Mouse (Mus musculus): ENCODE results near the gene Lasp1.

GRCm38 (mm10) chr11:97787961-97788360, 10.8 kb upstream of the Lasp1 start:
- TF ChIP-seq POLR2A (IDR thresholded peaks at IDR 0.05; ENCODE audit: low read depth, low read length) (no peak), CTCF (IDR thresholded peaks at IDR 0.05; ENCODE audit: extremely low read depth, insufficient read length, insufficient replicate concordance, low read depth, low read length) (no peak)

All from small intestine, adult 2 months (tissue).